Mouse (Mus musculus) megakaryocyte, embryonic 14.5 days (primary cell): ENCODE data around the gene Gstm4.

Source experiments
- FLI1 ChIP-seq: IDR thresholded peaks from 2 replicates; pipeline ENCODE4 v1.6.1; 2012; ENCODE audit warnings: low read length, inconsistent platforms, mixed read lengths
- GATA1 ChIP-seq: IDR thresholded peaks from 3 replicates; pipeline ENCODE4 v1.6.1; 2012; ENCODE audit warnings: mixed read lengths, low read length, inconsistent platforms, borderline replicate concordance

DNA sequence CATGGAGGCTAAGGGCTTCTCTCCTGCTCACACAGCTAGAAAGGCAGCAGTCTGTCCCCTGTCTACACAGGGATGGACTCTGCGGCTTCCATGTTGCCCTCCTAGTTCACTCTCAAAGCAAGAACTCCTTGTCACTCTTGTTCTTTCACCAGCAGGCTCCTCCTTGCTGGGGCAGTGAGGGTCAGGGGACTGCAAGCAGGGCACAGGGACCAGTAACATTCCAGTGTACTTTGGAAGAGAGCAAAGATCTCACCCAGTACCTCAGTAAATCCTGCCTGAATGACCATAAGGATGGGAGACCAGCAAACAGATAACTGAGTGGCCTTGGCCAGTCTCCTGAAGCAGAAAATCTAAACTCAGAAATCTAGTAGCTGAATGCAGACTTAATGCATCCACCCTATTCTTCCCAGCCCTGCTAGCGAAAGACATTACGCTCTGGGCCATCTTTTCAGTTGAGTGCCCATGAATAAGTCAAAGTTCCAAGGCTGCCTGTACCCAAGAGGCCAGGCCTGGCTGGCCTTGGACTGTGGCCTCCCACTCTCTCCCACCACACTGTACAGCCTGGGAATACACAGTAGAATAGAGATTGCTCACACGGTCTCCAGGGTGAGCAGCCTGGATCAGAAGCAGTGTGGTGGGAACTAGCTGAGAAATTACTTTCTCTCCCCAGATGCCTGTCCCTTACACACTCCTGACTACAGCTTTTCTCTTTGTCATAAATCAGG lies 15.9 kb downstream of the Gstm4 start:
- no peak for TF ChIP-seq GATA1
- TF ChIP-seq FLI1 = no peak
